Mouse (Mus musculus): ENCODE results near the gene Lypd4. TPM values are rescaled to one million over a fixed set of nuclear protein-coding genes. Genes with fewer than 3 reads are reported as not detected.
A peak's percentile ranks its signal among the peaks of the same experiment; 100 is the strongest.
"Not testable (repeated sequence)": the region's sequence is repeated elsewhere in the genome, so short reads cannot be mapped to it uniquely, and the experiment has no call there.

Gene Lypd4
- total RNA-seq (2021): not detected
- long read RNA-seq, experiment 1: 0 reads
- long read RNA-seq, experiment 2: 0 reads

DNA sequence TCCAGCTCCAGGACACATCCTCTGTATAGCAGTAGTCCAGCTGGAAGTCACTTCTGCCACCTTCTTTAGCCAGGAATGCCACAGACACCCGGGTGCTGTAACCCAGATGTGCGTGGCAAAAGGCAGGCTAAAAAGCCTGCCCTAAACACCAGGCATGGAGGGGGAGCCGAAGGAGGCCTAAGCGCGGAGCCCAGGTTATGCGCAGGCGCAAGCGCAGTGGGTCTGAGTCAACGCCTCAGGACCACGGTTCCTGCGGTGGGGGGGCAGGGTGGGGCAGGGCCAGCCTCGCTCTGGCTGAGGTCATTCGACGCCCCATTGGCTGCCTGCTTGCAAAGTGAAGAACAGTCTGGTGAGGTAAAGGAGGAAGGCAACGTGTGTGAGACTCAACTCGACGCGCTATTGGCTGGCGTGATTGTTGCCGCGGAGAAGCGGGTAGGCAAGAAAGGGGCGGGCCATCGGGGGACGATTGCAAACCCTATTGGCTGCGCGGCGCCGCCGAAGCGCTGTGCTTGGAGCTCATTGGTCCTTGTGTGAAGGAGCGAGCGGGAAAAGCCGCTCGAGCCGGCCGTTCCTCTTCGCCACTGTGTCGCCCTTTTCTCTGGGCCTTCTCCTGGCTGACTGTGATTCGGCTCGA is at the start of gene Lypd4, which contains the start of gene Dmrtc2:
Lypd4 (minus strand) TSS at position 410 of the 634 bp plus-strand sequence.
Dmrtc2 (plus strand) TSS at position 526 of the 634 bp plus-strand sequence.
- DNase-seq: no peak

DNA sequence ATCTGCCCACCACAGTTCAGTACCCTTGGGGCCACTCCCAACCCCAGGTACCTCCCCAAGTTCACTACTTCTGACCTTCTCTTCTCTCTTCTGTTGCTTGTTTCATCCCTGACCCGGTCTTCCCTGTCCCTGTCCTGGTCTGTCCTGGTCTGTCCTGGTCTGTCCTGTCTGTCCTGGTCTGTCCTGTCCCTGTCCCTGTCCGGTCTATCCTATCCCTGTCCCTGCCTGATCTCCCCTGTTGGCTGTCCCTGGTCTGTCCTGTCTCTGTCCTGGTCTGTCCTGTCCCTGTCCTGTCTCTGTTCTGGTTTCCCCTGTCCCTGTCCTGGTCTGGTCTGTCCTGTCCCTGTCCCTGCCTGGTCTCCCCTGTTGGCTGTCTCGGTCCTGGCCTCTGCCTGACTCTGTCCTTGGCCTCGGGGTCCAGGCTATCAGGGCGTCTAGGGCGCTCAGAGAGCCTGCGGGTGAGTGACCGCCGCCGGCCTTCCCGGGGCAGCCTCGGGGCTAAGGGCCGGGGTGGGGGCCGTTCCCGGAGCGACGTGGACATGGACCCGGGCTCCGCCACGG is 49.1 kb upstream of the Lypd4 start:
- peak in 1 of 2 experiments; percentile 30 for DNase-seq

DNA sequence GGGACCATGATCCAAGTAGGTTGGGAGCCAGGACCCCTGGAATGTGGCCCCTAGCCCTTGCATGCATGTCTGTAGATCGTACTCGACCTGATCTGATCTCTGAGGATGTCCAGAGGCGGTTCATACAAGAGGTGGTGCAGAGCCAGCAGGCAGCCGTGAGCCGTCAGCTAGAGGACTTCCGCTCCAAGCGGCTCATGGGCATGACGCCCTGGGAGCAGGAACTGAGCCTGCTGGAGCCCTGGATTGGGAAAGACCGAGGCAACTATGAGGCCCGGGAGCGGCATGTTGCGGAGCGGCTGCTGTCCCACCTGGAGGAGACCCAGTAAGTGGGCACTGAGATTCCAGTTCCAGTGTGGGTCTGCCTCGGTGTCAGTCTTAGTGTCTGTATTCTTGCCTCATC is 42.7 kb upstream of the Lypd4 start:
- DNase-seq: no peak

GRCm38 (mm10) chr7:24907211-24907748 is 37.5 kb upstream of the Lypd4 start:
- DNase-seq: no peak

GRCm38 (mm10) chr7:24906551-24906950 is 36.8 kb upstream of the Lypd4 start:
- DNase-seq: no peak

GRCm38 (mm10) chr7:24904936-24905335 is 35.2 kb upstream of the Lypd4 start:
- peak; percentile 68 to 69 for DNase-seq

GRCm38 (mm10) chr7:24904070-24904483 is 34.3 kb upstream of the Lypd4 start:
- DNase-seq: peak; percentile 98

GRCm38 (mm10) chr7:24903444-24903825 is 33.7 kb upstream of the Lypd4 start:
- no peak for DNase-seq

GRCm38 (mm10) chr7:24902630-24903443 is 33.1 kb upstream of the Lypd4 start, which contains the start of gene Arhgef1:
TSS of gene Arhgef1 (plus strand) at chr7:24902912.
- peak; percentile 73 to 87 for DNase-seq

DNA sequence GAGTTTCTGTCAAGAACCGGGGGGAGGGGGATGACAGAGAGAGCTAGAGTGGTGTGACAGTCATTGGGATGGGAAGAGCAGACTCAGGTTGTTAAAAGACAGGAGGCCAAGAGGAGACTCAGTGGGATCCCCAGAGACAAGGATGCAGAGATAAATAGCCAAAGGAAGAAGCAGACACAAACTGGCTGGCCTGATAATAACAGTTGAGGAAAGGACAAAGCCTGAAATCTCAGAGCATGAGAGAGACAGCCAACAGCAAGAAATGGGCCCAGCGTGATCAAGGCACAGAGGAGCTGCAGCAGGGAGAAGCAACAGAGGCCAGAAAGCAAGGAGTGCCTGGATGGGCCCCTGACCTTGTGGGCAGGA is 32.5 kb upstream of the Lypd4 start:
- DNase-seq: no peak

GRCm38 (mm10) chr7:24901842-24902241 is 32.1 kb upstream of the Lypd4 start:
- no peak for DNase-seq

- no peak for DNase-seq
Measured at GRCm38 (mm10) chr7:24901114-24901513, 31.4 kb upstream of the Lypd4 start.

- DNase-seq: no peak
Measured at GRCm38 (mm10) chr7:24897959-24898358, 28.2 kb upstream of the Lypd4 start.

DNA sequence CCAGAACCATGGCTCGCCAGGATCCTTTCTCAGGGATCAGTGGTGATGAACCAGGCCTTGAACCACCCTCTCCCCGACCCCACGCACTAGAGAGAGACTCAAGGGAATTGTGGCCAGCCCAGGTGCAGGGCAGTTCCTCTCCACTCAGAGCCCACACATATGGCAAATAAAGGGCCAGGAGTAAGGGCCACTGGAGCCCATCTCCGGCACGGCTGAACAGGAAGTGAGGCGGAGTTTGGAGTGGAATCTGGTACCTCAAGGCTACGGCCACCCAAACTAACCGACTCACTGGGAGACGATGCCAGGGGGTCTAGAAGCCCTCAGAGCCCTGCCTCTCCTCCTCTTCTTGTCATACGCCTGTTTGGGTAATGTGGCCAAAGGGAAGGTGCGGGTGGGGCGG is 27.5 kb upstream of the Lypd4 start, which contains the start of gene Cd79a:
Cd79a (plus strand) TSS at position 158 of the 400 bp plus-strand sequence.
- no peak for DNase-seq

GRCm38 (mm10) chr7:24896269-24896668 is 26.5 kb upstream of the Lypd4 start:
- DNase-seq: no peak

GRCm38 (mm10) chr7:24895749-24896148 is 26.0 kb upstream of the Lypd4 start:
- DNase-seq: not testable (repeated sequence)

- no peak for DNase-seq
Measured at GRCm38 (mm10) chr7:24892125-24892583, 22.4 kb upstream of the Lypd4 start.

DNA sequence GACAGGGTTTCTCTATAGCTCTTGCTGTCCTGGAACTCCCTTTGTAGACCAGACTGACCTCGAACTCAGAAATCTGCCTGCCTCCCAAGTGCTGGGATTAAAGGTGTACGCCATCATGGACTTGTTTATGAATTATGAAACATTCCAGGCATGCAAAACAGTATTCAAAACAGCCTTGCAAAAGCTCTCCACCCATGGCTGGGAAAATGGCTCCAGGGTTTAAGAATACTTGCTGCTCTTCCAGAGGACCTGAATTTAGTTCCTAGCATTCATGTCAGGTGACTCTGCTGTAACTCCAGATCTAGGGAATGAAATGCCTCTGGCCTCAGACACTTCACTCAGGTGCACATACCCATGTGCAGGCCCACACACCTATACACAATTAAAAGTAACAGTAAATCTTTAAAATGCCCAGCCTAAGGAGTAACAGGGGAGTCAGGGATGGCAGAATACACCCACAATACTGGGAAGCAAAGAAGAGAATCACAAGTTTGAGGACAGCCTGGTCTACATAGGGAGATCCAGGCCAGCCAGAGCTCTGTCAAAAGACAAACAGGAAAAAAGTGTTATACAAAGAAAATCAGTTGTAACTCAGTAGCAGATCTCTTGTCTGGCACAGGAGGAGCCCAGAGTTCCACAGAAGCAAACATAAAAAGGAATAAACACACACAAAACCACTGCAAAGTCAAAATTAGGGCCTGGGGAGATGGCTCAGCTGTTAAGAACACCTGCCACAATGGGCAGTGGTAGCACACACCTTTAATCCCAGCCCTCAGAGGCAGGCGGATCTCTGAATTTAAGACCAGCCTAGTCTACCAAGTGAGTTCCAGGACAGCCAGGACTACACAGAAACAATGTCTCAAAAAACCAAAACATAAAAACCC is 21.7 kb upstream of the Lypd4 start:
- DNase-seq: no peak

DNA sequence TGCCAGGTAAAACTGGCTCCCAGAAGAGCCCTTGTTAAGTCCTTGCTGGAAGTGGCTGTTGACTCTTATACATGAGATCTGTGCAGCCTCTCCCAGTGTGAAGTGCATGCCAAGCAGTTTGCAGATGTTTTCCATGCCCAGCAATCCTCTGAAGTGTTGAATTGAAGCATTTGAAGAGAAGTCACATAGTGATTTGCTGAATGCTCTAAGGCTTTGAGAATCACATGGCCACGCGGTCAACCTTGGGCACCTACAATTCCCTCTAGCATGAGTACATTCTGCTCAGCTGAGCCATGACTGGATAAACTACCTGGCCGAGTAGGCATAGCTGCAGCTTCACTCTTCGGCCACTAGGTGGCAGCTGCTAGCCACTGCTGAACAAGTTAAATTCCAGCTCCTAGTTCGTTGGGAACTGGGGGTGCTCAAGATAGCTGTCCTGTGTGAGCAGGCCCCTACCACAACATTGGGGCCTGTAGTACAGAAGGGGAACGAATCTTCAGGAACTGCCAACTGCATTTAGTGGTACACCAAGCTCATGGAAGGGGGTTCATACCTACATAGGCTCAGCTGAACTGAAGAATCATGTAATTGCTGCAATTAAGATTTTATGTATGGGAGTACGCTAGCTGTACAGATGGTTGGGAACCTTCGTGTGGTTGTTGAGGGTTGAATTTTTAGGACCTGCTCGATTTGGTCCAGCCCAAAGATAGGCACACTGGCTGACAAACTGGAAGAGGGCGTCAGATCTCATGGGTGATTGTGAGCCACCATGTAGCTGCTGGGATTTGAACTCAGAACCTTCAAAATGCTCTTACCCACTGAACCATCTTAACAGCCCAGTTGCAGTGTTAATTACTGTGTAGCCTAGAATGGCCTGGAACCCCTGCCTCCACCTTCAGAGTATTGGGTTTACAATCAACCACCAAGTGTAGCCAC is 20.8 kb upstream of the Lypd4 start:
- DNase-seq: peak; percentile 73 to 81
